Mouse (Mus musculus): ENCODE measurements around the gene A630089N07Rik.

GRCm38 (mm10) chr16:97977722-97978121 lies 104.5 kb downstream of the A630089N07Rik start:
- TF ChIP-seq GATA1 (IDR thresholded peaks at IDR 0.05; ENCODE audit: low read length) (no peak), TAL1 (IDR thresholded peaks at IDR 0.05; ENCODE audit: low read length) (no peak)
